Mouse (Mus musculus) kidney, postnatal 0 days (tissue): Measurements from ENCODE around the gene Nudt1. TPM values are rescaled to one million over a fixed set of nuclear protein-coding genes. Genes with fewer than 3 reads are reported as not detected.

ENCODE experiments used
- ATAC-seq: fragments of 200-750 bp; cut with Nextera tagmentation; replicated peaks from 2 replicates; pipeline ENCODE4 v1.8.0; 2017; ENCODE audit warnings: low read depth, moderate number of reproducible peaks, moderate TSS enrichment, moderate library complexity; ENCODE audit not compliant: low FRiP score
- DNase-seq: peaks from one replicate; pipeline ENCODE4 v3.0.0-alpha.2; 2016; ENCODE audit warnings: low spot score
- H3K27ac ChIP-seq: fragments of 300-500 bp; sonication (generic); 2 replicates; pipeline ENCODE4 v1.5.1; 2014; ENCODE audit warnings: mild to moderate bottlenecking
- H3K27me3 ChIP-seq: fragments of 300-500 bp; sonication (generic); 2 replicates; pipeline ENCODE4 v1.6.1; 2014; ENCODE audit warnings: low read length, mixed read lengths; ENCODE audit not compliant: insufficient read depth
- H3K36me3 ChIP-seq: fragments of 300-500 bp; sonication (generic); 2 replicates; pipeline ENCODE4 v1.6.1; 2014; ENCODE audit warnings: low read length, mixed read lengths; ENCODE audit not compliant: insufficient read depth
- H3K4me1 ChIP-seq: fragments of 300-500 bp; sonication (generic); replicated peaks from 2 replicates; pipeline ENCODE4 v1.6.1; 2014; ENCODE audit warnings: antibody characterized with exemption, low read length, mixed read lengths; ENCODE audit not compliant: insufficient read depth
- H3K4me2 ChIP-seq: fragments of 300-500 bp; sonication (generic); 2 replicates; pipeline ENCODE4 v1.6.1; 2014; ENCODE audit warnings: mild to moderate bottlenecking, low read length, moderate library complexity, mixed read lengths
- H3K4me3 ChIP-seq: fragments of 300-500 bp; sonication (generic); replicated peaks from 2 replicates; pipeline ENCODE4 v1.5.1; 2014; ENCODE audit warnings: low read depth, low read length
- H3K9ac ChIP-seq: fragments of 300-500 bp; sonication (generic); 2 replicates; pipeline ENCODE4 v1.6.1; 2014; ENCODE audit warnings: low read depth, low read length
- H3K9me3 ChIP-seq: fragments of 300-500 bp; sonication (generic); replicated peaks from 2 replicates; pipeline ENCODE4 v1.6.1; 2016; ENCODE audit warnings: low read length, inconsistent platforms, mixed read lengths
- CTCF ChIP-seq: IDR thresholded peaks from 2 replicates; pipeline ENCODE4 v1.5.1; 2016; ENCODE audit warnings: antibody characterized with exemption, low read depth, mild to moderate bottlenecking, moderate library complexity
- WGBS: fragments of 180-500 bp; shearing (Covaris S2); extraction: QIAGEN DNeasy Blood & Tissue Kit; methylation state at CpG from one replicate; pipeline ENCODE4 v1.1.7; 2014; 5-methylcytosine and 5-hydroxymethylcytosine counted together
- polyA plus RNA-seq: library from polyadenylated mRNA; unstranded; fragments of >200 nt; fragmentation: Nextera tagmentation; extraction: Ambion mirVana; gene quantifications from 2 replicates; pipeline ENCODE4 v1.2.1, GENCODE M21; 2015

The Nudt1 gene
- polyA plus RNA-seq, 1 experiment from 2014 or later: 39.9 TPM

- no peak for ATAC-seq
- TF ChIP-seq CTCF: no peak
- Histone ChIP-seq H3K4me1 (no peaks in the 10 kb centered on the region), H3K27me3 (no peaks in the 10 kb centered on the region), H3K4me3 (no peak overlapping the region), H3K9ac (no peak overlapping the region), H3K4me2 (no peak overlapping the region), H3K36me3 (peaks cover 15% of the 10 kb centered on the region; the same call in 1 of the 2 replicates), H3K27ac (no peak overlapping the region), H3K9me3 (no peaks in the 10 kb centered on the region)
- no peak for DNase-seq
- 83% methylated on average over 2 of the region's 2 CpGs for WGBS
These were observed 36.7 kb upstream of the Nudt1 start for GRCm38 (mm10) chr5:140284761-140285160.

- Histone ChIP-seq H3K4me2 (no peak overlapping the region), H3K4me1 (no peaks in the 10 kb centered on the region), H3K27me3 (no peaks in the 10 kb centered on the region), H3K9ac (no peak overlapping the region), H3K36me3 (peaks cover 15% of the 10 kb centered on the region; the same call in 1 of the 2 replicates), H3K9me3 (no peaks in the 10 kb centered on the region), H3K4me3 (no peak overlapping the region), H3K27ac (no peak overlapping the region)
- WGBS: 95% methylated on average over 3 of the region's 3 CpGs
- no peak for TF ChIP-seq CTCF
- no peak for ATAC-seq
- no peak for DNase-seq
These were observed 33.2 kb upstream of the Nudt1 start for GRCm38 (mm10) chr5:140288287-140288686.

GRCm38 (mm10) chr5:140289161-140289560 lies 32.3 kb upstream of the Nudt1 start:
- ATAC-seq (no peak), DNase-seq (no peak)
- Histone ChIP-seq H3K27ac (no peak overlapping the region), H3K9me3 (no peaks in the 10 kb centered on the region), H3K4me1 (no peaks in the 10 kb centered on the region), H3K36me3 (peaks cover 16% of the 10 kb centered on the region; the same call in 1 of the 2 replicates), H3K4me3 (no peak overlapping the region), H3K4me2 (no peak overlapping the region), H3K27me3 (no peaks in the 10 kb centered on the region), H3K9ac (no peak overlapping the region)
- 90% methylated on average over 2 of the region's 2 CpGs for WGBS
- TF ChIP-seq CTCF: no peak

- no peak overlapping the region for H3K4me2 ChIP-seq
- ATAC-seq (no peak), DNase-seq (peak; percentile 75)
- peaks cover 16% of the 10 kb centered on the region; the same call in 1 of the 2 replicates for H3K36me3 ChIP-seq
- H3K27me3 ChIP-seq: no peaks in the 10 kb centered on the region
- no peak overlapping the region for H3K9ac ChIP-seq
- no peak overlapping the region for H3K27ac ChIP-seq
- no peaks in the 10 kb centered on the region for H3K9me3 ChIP-seq
- H3K4me1 ChIP-seq: no peaks in the 10 kb centered on the region
- peak; percentile 84 for TF ChIP-seq CTCF
- WGBS: 80% methylated on average over 1 of the region's 1 CpGs
- no peak overlapping the region for H3K4me3 ChIP-seq
These were observed 29.3 kb upstream of the Nudt1 start for GRCm38 (mm10) chr5:140292152-140292551.

GRCm38 (mm10) chr5:140298291-140298690 lies 23.2 kb upstream of the Nudt1 start:
- 90% methylated on average over 4 of the region's 4 CpGs for WGBS
- TF ChIP-seq CTCF: no peak

GRCm38 (mm10) chr5:140306016-140306415 lies 15.4 kb upstream of the Nudt1 start:
- no peaks in the 10 kb centered on the region for H3K9me3 ChIP-seq
- no peak for ATAC-seq
- H3K27me3 ChIP-seq: no peaks in the 10 kb centered on the region
- H3K4me1 ChIP-seq: no peaks in the 10 kb centered on the region
- no peak overlapping the region for H3K27ac ChIP-seq
- no peak overlapping the region for H3K4me3 ChIP-seq
- H3K36me3 ChIP-seq: peaks cover 61% of the 10 kb centered on the region
- WGBS: 87% methylated on average over 8 of the region's 8 CpGs
- no peak for TF ChIP-seq CTCF
- H3K9ac ChIP-seq: no peak overlapping the region
- no peak for DNase-seq
- H3K4me2 ChIP-seq: no peak overlapping the region

More at GRCm38 (mm10) chr5:140298291-140298690, 23.2 kb upstream of the Nudt1 start:
- no peaks in the 10 kb centered on the region for H3K27me3 ChIP-seq
- no peaks in the 10 kb centered on the region for H3K9me3 ChIP-seq
- no peak overlapping the region for H3K4me2 ChIP-seq
- peaks cover 54% of the 10 kb centered on the region for H3K36me3 ChIP-seq
- H3K4me1 ChIP-seq: no peaks in the 10 kb centered on the region
- no peak overlapping the region for H3K27ac ChIP-seq
- H3K9ac ChIP-seq: no peak overlapping the region
- DNase-seq: no peak
- no peak for ATAC-seq
- H3K4me3 ChIP-seq: no peak overlapping the region

- H3K9me3 ChIP-seq: no peaks in the 10 kb centered on the region
- peaks cover 57% of the 10 kb centered on the region for H3K36me3 ChIP-seq
- ATAC-seq (no peak), DNase-seq (no peak)
- H3K9ac ChIP-seq: no peak overlapping the region
- TF ChIP-seq CTCF: no peak
- H3K4me3 ChIP-seq: no peak overlapping the region
- WGBS: 88% methylated on average over 14 of the region's 14 CpGs
- no peaks in the 10 kb centered on the region for H3K27me3 ChIP-seq
- H3K27ac ChIP-seq: no peak overlapping the region
- no peaks in the 10 kb centered on the region for H3K4me1 ChIP-seq
- H3K4me2 ChIP-seq: no peak overlapping the region
These were observed 13.9 kb upstream of the Nudt1 start for GRCm38 (mm10) chr5:140307602-140308001.
